Mouse (Mus musculus): ENCODE results near the gene Rita1. TPM values are rescaled to one million over a fixed set of nuclear protein-coding genes. Genes with fewer than 3 reads are reported as not detected.

Gene Rita1
- polyA plus RNA-seq, 1 experiment from 2014 or later = 25.1 TPM

GRCm38 (mm10) chr5:120566681-120567252 is 45.6 kb downstream of the Rita1 start:
- ATAC-seq (ENCODE audit: low read depth) = peak; percentile 6; the same call in 1 of the 2 replicates
- 34% methylated on average over 9 of the region's 9 CpGs for WGBS

GRCm38 (mm10) chr5:120566101-120566500 is 46.3 kb downstream of the Rita1 start:
- H3K9ac ChIP-seq = peak overlapping the region; percentile 38

More at GRCm38 (mm10) chr5:120566681-120567252, 45.6 kb downstream of the Rita1 start:
- peak overlapping the region; percentile 39 for H3K4me2 ChIP-seq
- H3K4me1 ChIP-seq (replicated peaks) = peaks cover 98% of the 10 kb centered on the region
- peak overlapping the region; percentile 47 for H3K9ac ChIP-seq
- H3K27ac ChIP-seq (replicated peaks) = peak overlapping the region; percentile 96
- no peaks in the 10 kb centered on the region for H3K36me3 ChIP-seq
- no peak overlapping the region for H3K4me3 ChIP-seq
- H3K27me3 ChIP-seq = no peaks in the 10 kb centered on the region
- H3K9me3 ChIP-seq = no peaks in the 10 kb centered on the region

GRCm38 (mm10) chr5:120565171-120565905 is 47.1 kb downstream of the Rita1 start:
- no peaks in the 10 kb centered on the region for H3K9me3 ChIP-seq
- H3K27me3 ChIP-seq = no peaks in the 10 kb centered on the region
- no peak for ATAC-seq (ENCODE audit: low read depth)
- H3K27ac ChIP-seq (replicated peaks) = peak overlapping the region; percentile 96
- 19% methylated on average over 15 of the region's 15 CpGs for WGBS
- peak overlapping the region; percentile 38 for H3K9ac ChIP-seq
- H3K4me1 ChIP-seq (replicated peaks) = peaks cover 96% of the 10 kb centered on the region
- no peaks in the 10 kb centered on the region for H3K36me3 ChIP-seq
- no peak overlapping the region for H3K4me3 ChIP-seq
- H3K4me2 ChIP-seq = peak overlapping the region; percentile 23

More at GRCm38 (mm10) chr5:120566101-120566500, 46.3 kb downstream of the Rita1 start:
- peak overlapping the region; percentile 96 for H3K27ac ChIP-seq (replicated peaks)
- no peaks in the 10 kb centered on the region for H3K9me3 ChIP-seq
- no peak overlapping the region for H3K4me3 ChIP-seq
- 27% methylated on average over 5 of the region's 5 CpGs for WGBS
- peak; percentile 45 for ATAC-seq (ENCODE audit: low read depth)
- H3K27me3 ChIP-seq = no peaks in the 10 kb centered on the region
- H3K4me2 ChIP-seq = peak overlapping the region; percentile 39
- peaks cover 96% of the 10 kb centered on the region for H3K4me1 ChIP-seq (replicated peaks)
- no peaks in the 10 kb centered on the region for H3K36me3 ChIP-seq

GRCm38 (mm10) chr5:120563914-120564311 is 48.5 kb downstream of the Rita1 start:
- ATAC-seq (ENCODE audit: low read depth) = no peak
- H3K36me3 ChIP-seq = no peaks in the 10 kb centered on the region
- no peak overlapping the region for H3K4me2 ChIP-seq
- no peaks in the 10 kb centered on the region for H3K27me3 ChIP-seq
- H3K9ac ChIP-seq = peak overlapping the region; percentile 12; the same call in 1 of the 2 replicates
- H3K4me1 ChIP-seq (replicated peaks) = peaks cover 94% of the 10 kb centered on the region
- no peaks in the 10 kb centered on the region for H3K9me3 ChIP-seq
- H3K27ac ChIP-seq (replicated peaks) = peak overlapping the region; percentile 83
- WGBS = 43% methylated on average over 4 of the region's 4 CpGs
- H3K4me3 ChIP-seq = no peak overlapping the region

GRCm38 (mm10) chr5:120562956-120563913 is 49.2 kb downstream of the Rita1 start:
- Histone ChIP-seq H3K4me3 (no peak overlapping the region), H3K9me3 (no peaks in the 10 kb centered on the region), H3K4me1 (replicated peaks) (peaks cover 94% of the 10 kb centered on the region), H3K27me3 (no peaks in the 10 kb centered on the region), H3K36me3 (no peaks in the 10 kb centered on the region), H3K4me2 (0 out of 2 replicates have a peak overlapping the region, but pooled peaks have one; percentile 1), H3K27ac (replicated peaks) (peak overlapping the region; percentile 83), H3K9ac (peak overlapping the region; percentile 38; the same call in 1 of the 2 replicates)
- 55% methylated on average over 28 of the region's 28 CpGs for WGBS
- ATAC-seq (ENCODE audit: low read depth) = no peak

- Histone ChIP-seq H3K27me3 (no peaks in the 10 kb centered on the region), H3K4me3 (no peak overlapping the region), H3K4me2 (peak overlapping the region; percentile 20), H3K9me3 (no peaks in the 10 kb centered on the region), H3K36me3 (peaks cover 19% of the 10 kb centered on the region), H3K9ac (0 out of 2 replicates have a peak overlapping the region, but pooled peaks have one; percentile 12), H3K4me1 (replicated peaks) (peaks cover 70% of the 10 kb centered on the region), H3K27ac (replicated peaks) (peak overlapping the region; percentile 66)
- ATAC-seq (ENCODE audit: low read depth) = no peak; the same call in 1 of the 2 replicates
- WGBS = 8% methylated on average over 16 of the region's 16 CpGs
Measured at GRCm38 (mm10) chr5:120560616-120561311, 51.6 kb downstream of the Rita1 start.

- no peak for ATAC-seq (ENCODE audit: low read depth)
- H3K4me2 ChIP-seq = peak overlapping the region; percentile 20
- H3K36me3 ChIP-seq = peaks cover 24% of the 10 kb centered on the region
- H3K4me1 ChIP-seq (replicated peaks) = peaks cover 64% of the 10 kb centered on the region
- H3K9me3 ChIP-seq = no peaks in the 10 kb centered on the region
- WGBS = 57% methylated on average over 9 of the region's 9 CpGs
- peak overlapping the region; percentile 66 for H3K27ac ChIP-seq (replicated peaks)
- no peaks in the 10 kb centered on the region for H3K27me3 ChIP-seq
- no peak overlapping the region for H3K4me3 ChIP-seq
- H3K9ac ChIP-seq = 0 out of 2 replicates have a peak overlapping the region, but pooled peaks have one; percentile 12
Measured at GRCm38 (mm10) chr5:120560129-120560615, 52.2 kb downstream of the Rita1 start.

- Histone ChIP-seq H3K9me3 (no peaks in the 10 kb centered on the region), H3K27me3 (no peaks in the 10 kb centered on the region), H3K9ac (peak overlapping the region; percentile 47), H3K36me3 (peaks cover 37% of the 10 kb centered on the region), H3K27ac (replicated peaks) (peak overlapping the region; percentile 14), H3K4me2 (no peak overlapping the region), H3K4me1 (replicated peaks) (peaks cover 52% of the 10 kb centered on the region), H3K4me3 (no peak overlapping the region)
- WGBS = 66% methylated on average over 14 of the region's 14 CpGs
- no peak for ATAC-seq (ENCODE audit: low read depth)
Measured at GRCm38 (mm10) chr5:120558762-120559161, 53.6 kb downstream of the Rita1 start.

GRCm38 (mm10) chr5:120558041-120558440 is 54.3 kb downstream of the Rita1 start:
- H3K4me2 ChIP-seq = no peak overlapping the region
- H3K27me3 ChIP-seq = no peaks in the 10 kb centered on the region
- H3K4me1 ChIP-seq (replicated peaks) = peaks cover 44% of the 10 kb centered on the region
- H3K27ac ChIP-seq (replicated peaks) = peak overlapping the region; percentile 14; the same call in 1 of the 2 replicates
- H3K9me3 ChIP-seq = no peaks in the 10 kb centered on the region
- no peak for ATAC-seq (ENCODE audit: low read depth)
- WGBS = 77% methylated on average over 8 of the region's 8 CpGs
- H3K4me3 ChIP-seq = no peak overlapping the region
- H3K36me3 ChIP-seq = peaks cover 44% of the 10 kb centered on the region
- H3K9ac ChIP-seq = peak overlapping the region; percentile 17; the same call in 1 of the 2 replicates

- whole genome bisulfite sequencing = 83% methylated on average over 24 of the region's 24 CpGs
- no peak overlapping the region for H3K27ac ChIP-seq (replicated peaks)
- H3K9ac ChIP-seq = peak overlapping the region; percentile 31; the same call in 1 of the 2 replicates
- H3K9me3 ChIP-seq = no peaks in the 10 kb centered on the region
- H3K27me3 ChIP-seq = no peaks in the 10 kb centered on the region
- H3K4me2 ChIP-seq = no peak overlapping the region
- peaks cover 25% of the 10 kb centered on the region for H3K4me1 ChIP-seq (replicated peaks)
- no peak for ATAC-seq (ENCODE audit: low read depth)
- peaks cover 65% of the 10 kb centered on the region for H3K36me3 ChIP-seq
- no peak overlapping the region for H3K4me3 ChIP-seq
Measured at GRCm38 (mm10) chr5:120555871-120556270, 56.5 kb downstream of the Rita1 start.

GRCm38 (mm10) chr5:120550673-120551072 is 61.7 kb downstream of the Rita1 start:
- Histone ChIP-seq H3K4me2 (no peak overlapping the region), H3K4me1 (replicated peaks) (no peaks in the 10 kb centered on the region), H3K4me3 (no peak overlapping the region), H3K9me3 (no peaks in the 10 kb centered on the region), H3K27me3 (no peaks in the 10 kb centered on the region), H3K27ac (replicated peaks) (no peak overlapping the region), H3K36me3 (peaks cover 76% of the 10 kb centered on the region), H3K9ac (no peak overlapping the region)
- no peak for ATAC-seq (ENCODE audit: low read depth)
- 95% methylated on average over 5 of the region's 5 CpGs for WGBS

All from neural tube, embryonic 13.5 days (tissue).